Mouse (Mus musculus) intestine, embryonic 16.5 days (tissue): ENCODE measurements around the gene Plppr3. TPM values are rescaled to one million over a fixed set of nuclear protein-coding genes. Genes with fewer than 3 reads are reported as not detected.
A peak's percentile ranks its signal among the peaks of the same experiment; 100 is the strongest.

Experiments
- ATAC-seq: fragments of 200-750 bp; cut with Nextera tagmentation; 2 replicates; pipeline ENCODE4 v1.8.0; 2017; ENCODE audit warnings: moderate TSS enrichment, moderate library complexity
- H3K27ac ChIP-seq: fragments of 300-500 bp; sonication (generic); 2 replicates; pipeline ENCODE4 v1.5.1; 2014; ENCODE audit warnings: mild to moderate bottlenecking, low read length
- H3K27me3 ChIP-seq: fragments of 300-500 bp; sonication (generic); replicated peaks from 2 replicates; pipeline ENCODE4 v1.6.1; 2014; ENCODE audit warnings: low read length, control low read depth, mixed read lengths; ENCODE audit not compliant: control insufficient read depth, insufficient read depth
- H3K36me3 ChIP-seq: fragments of 300-500 bp; sonication (generic); 2 replicates; pipeline ENCODE4 v1.6.1; 2014; ENCODE audit warnings: low read length, control low read depth; ENCODE audit not compliant: control insufficient read depth, insufficient read depth
- H3K4me1 ChIP-seq: fragments of 300-500 bp; sonication (generic); 2 replicates; pipeline ENCODE4 v1.6.1; 2014; ENCODE audit warnings: low read length, control low read depth, mixed read lengths; ENCODE audit not compliant: control insufficient read depth, insufficient read depth
- H3K4me2 ChIP-seq: fragments of 300-500 bp; sonication (generic); 2 replicates; pipeline ENCODE4 v1.6.1; 2014; ENCODE audit warnings: low read depth, low read length, control low read depth
- H3K4me3 ChIP-seq: fragments of 300-500 bp; sonication (generic); 2 replicates; pipeline ENCODE4 v1.5.1; 2014; ENCODE audit warnings: mild to moderate bottlenecking, low read length
- H3K9ac ChIP-seq: fragments of 300-500 bp; sonication (generic); 2 replicates; pipeline ENCODE4 v1.6.1; 2014; ENCODE audit warnings: low read depth, low read length
- H3K9me3 ChIP-seq: fragments of 300-500 bp; sonication (generic); 2 replicates; pipeline ENCODE4 v1.6.1; 2016; ENCODE audit warnings: low read length, control low read depth; ENCODE audit not compliant: control insufficient read depth
- WGBS: fragments of 180-500 bp; shearing (Covaris S2); extraction: QIAGEN DNeasy Blood & Tissue Kit; methylation state at CpG from one replicate; pipeline ENCODE4 v1.1.7; 2014; 5-methylcytosine and 5-hydroxymethylcytosine counted together
- polyA plus RNA-seq: library from polyadenylated mRNA; unstranded; fragments of >200 nt; fragmentation: Nextera tagmentation; extraction: Ambion mirVana; gene quantifications from 2 replicates; pipeline ENCODE4 v1.2.1, GENCODE M21; 2015

The Plppr3 gene
- polyA plus RNA-seq, 1 experiment from 2014 or later: 28.2 TPM

- Histone ChIP-seq H3K4me1 (peaks cover 31% of the 10 kb centered on the region), H3K9ac (no peak overlapping the region), H3K4me3 (no peak overlapping the region), H3K4me2 (no peak overlapping the region), H3K9me3 (no peaks in the 10 kb centered on the region), H3K27me3 (no peaks in the 10 kb centered on the region), H3K36me3 (peaks cover 41% of the 10 kb centered on the region), H3K27ac (no peak overlapping the region)
- 65% methylated on average over 10 of the region's 10 CpGs for WGBS
- no peak for ATAC-seq
Measured at GRCm38 (mm10) chr10:79862925-79863324, 11.5 kb downstream of the Plppr3 start.

- no peak overlapping the region for H3K4me3 ChIP-seq
- H3K27ac ChIP-seq: no peak overlapping the region
- H3K4me1 ChIP-seq: peaks cover 38% of the 10 kb centered on the region
- no peaks in the 10 kb centered on the region for H3K27me3 ChIP-seq
- no peaks in the 10 kb centered on the region for H3K9me3 ChIP-seq
- no peak overlapping the region for H3K4me2 ChIP-seq
- WGBS: 85% methylated on average over 23 of the region's 23 CpGs
- ATAC-seq: no peak
- H3K9ac ChIP-seq: no peak overlapping the region
- H3K36me3 ChIP-seq: peaks cover 43% of the 10 kb centered on the region
Measured at GRCm38 (mm10) chr10:79862049-79862788, 12.2 kb downstream of the Plppr3 start.

- H3K36me3 ChIP-seq: peaks cover 47% of the 10 kb centered on the region
- H3K27ac ChIP-seq: peak overlapping the region; percentile 2; the same call in 1 of the 2 replicates
Measured at GRCm38 (mm10) chr10:79861230-79862048, 13.0 kb downstream of the Plppr3 start.

GRCm38 (mm10) chr10:79860079-79860911, 14.1 kb downstream of the Plppr3 start:
- Histone ChIP-seq H3K4me2 (no peak overlapping the region), H3K27me3 (no peaks in the 10 kb centered on the region), H3K27ac (no peak overlapping the region), H3K36me3 (peaks cover 48% of the 10 kb centered on the region), H3K4me1 (peaks cover 47% of the 10 kb centered on the region), H3K9me3 (no peaks in the 10 kb centered on the region), H3K4me3 (no peak overlapping the region), H3K9ac (peak overlapping the region; percentile 2; the same call in 1 of the 2 replicates)
- 89% methylated on average over 26 of the region's 26 CpGs for WGBS
- ATAC-seq: no peak

More at GRCm38 (mm10) chr10:79861230-79862048, 13.0 kb downstream of the Plppr3 start:
- Histone ChIP-seq H3K4me1 (peaks cover 46% of the 10 kb centered on the region), H3K9ac (peak overlapping the region; percentile 2), H3K9me3 (no peaks in the 10 kb centered on the region), H3K4me3 (no peak overlapping the region), H3K27me3 (no peaks in the 10 kb centered on the region), H3K4me2 (no peak overlapping the region)
- no peak for ATAC-seq
- 64% methylated on average over 25 of the region's 25 CpGs for WGBS

- Histone ChIP-seq H3K4me1 (peaks cover 47% of the 10 kb centered on the region), H3K9ac (peak overlapping the region; percentile 100; the same call in 1 of the 2 replicates), H3K27ac (no peak overlapping the region), H3K4me3 (no peak overlapping the region), H3K9me3 (no peaks in the 10 kb centered on the region), H3K27me3 (no peaks in the 10 kb centered on the region), H3K4me2 (no peak overlapping the region), H3K36me3 (peaks cover 48% of the 10 kb centered on the region)
- no peak for ATAC-seq
- WGBS: 73% methylated on average over 11 of the region's 11 CpGs
Measured at GRCm38 (mm10) chr10:79859116-79859515, 15.3 kb downstream of the Plppr3 start.

- Histone ChIP-seq H3K4me1 (peaks cover 47% of the 10 kb centered on the region), H3K9ac (peak overlapping the region; percentile 100)
Measured at GRCm38 (mm10) chr10:79858416-79859074, 15.9 kb downstream of the Plppr3 start.

GRCm38 (mm10) chr10:79857894-79858293, 16.5 kb downstream of the Plppr3 start:
- H3K4me1 ChIP-seq: peaks cover 50% of the 10 kb centered on the region
- no peaks in the 10 kb centered on the region for H3K27me3 ChIP-seq
- peaks cover 46% of the 10 kb centered on the region for H3K36me3 ChIP-seq
- no peaks in the 10 kb centered on the region for H3K9me3 ChIP-seq
- no peak for ATAC-seq
- peak overlapping the region; percentile 100 for H3K9ac ChIP-seq
- 35% methylated on average over 2 of the region's 2 CpGs for WGBS
- peak overlapping the region; percentile 97 for H3K4me3 ChIP-seq
- H3K4me2 ChIP-seq: peak overlapping the region; percentile 96
- peak overlapping the region; percentile 100 for H3K27ac ChIP-seq

More at GRCm38 (mm10) chr10:79858416-79859074, 15.9 kb downstream of the Plppr3 start:
- peaks cover 48% of the 10 kb centered on the region for H3K36me3 ChIP-seq
- H3K4me3 ChIP-seq: peak overlapping the region; percentile 97
- H3K4me2 ChIP-seq: peak overlapping the region; percentile 96
- no peak for ATAC-seq
- no peaks in the 10 kb centered on the region for H3K27me3 ChIP-seq
- no peaks in the 10 kb centered on the region for H3K9me3 ChIP-seq
- WGBS: 37% methylated on average over 17 of the region's 17 CpGs
- H3K27ac ChIP-seq: peak overlapping the region; percentile 100

- peak overlapping the region; percentile 100 for H3K9ac ChIP-seq
- no peaks in the 10 kb centered on the region for H3K9me3 ChIP-seq
- peak overlapping the region; percentile 96 for H3K4me2 ChIP-seq
- ATAC-seq: no peak
- H3K4me1 ChIP-seq: peaks cover 55% of the 10 kb centered on the region
- 12% methylated on average over 4 of the region's 4 CpGs for WGBS
- peaks cover 41% of the 10 kb centered on the region for H3K36me3 ChIP-seq
- H3K27ac ChIP-seq: peak overlapping the region; percentile 100
- peak overlapping the region; percentile 97 for H3K4me3 ChIP-seq
- no peaks in the 10 kb centered on the region for H3K27me3 ChIP-seq
Measured at GRCm38 (mm10) chr10:79857452-79857811, 17.0 kb downstream of the Plppr3 start.
